Comparison of ENCODE assay signal across 21 mouse cellular contexts in genomic region chr8:62804467-62804866, GRCm38 (mm10).
DNase-seq lines count a peak whose midpoint lies in the region; ATAC-seq lines count a peak whose summit lies in the region.
"Had no signal": no experiment of that assay in that cellular context is flagged by ENCODE, and none has a peak within 500 bp of the region (broad histone marks: within the 10 kb centered on the region; RNA-seq: fewer than 3 reads in every experiment).

No protein-coding gene starts in this region.

- DNase-seq in forebrain, embryonic 14.5 days (ENCODE audit: low spot score) = peak; percentile 3
- no peak for DNase-seq in forebrain, embryonic 11.5 days (ENCODE audit: low spot score)
- DNase-seq in forebrain, embryonic 10.5 days (ENCODE audit: extremely low spot score, low spot score) = no peak
- DNase-seq: adrenal gland, adult 2 months; adrenal gland, adult 8-10 months; adrenal gland, postnatal 10 days; adrenal gland, postnatal 14 days; adrenal gland, postnatal 25 days; adrenal gland, postnatal 36 days; B cell, adult 2 months; cerebellum, adult 11 months; cerebellum, adult 11-12 months; cerebellum, adult 18-20 months had no signal

- no peaks in the 10 kb centered on the region for H3K4me1 ChIP-seq in forebrain, embryonic 14.5 days (ENCODE audit: control insufficient read depth, insufficient read depth, low read length)
- no peaks in the 10 kb centered on the region for H3K4me1 ChIP-seq in forebrain, embryonic 12.5 days
- H3K4me1 ChIP-seq in forebrain, embryonic 15.5 days = no peaks in the 10 kb centered on the region
- H3K4me1 ChIP-seq in forebrain, embryonic 11.5 days (replicated peaks; ENCODE audit: control insufficient read depth, insufficient read depth, low read length) = no peaks in the 10 kb centered on the region
- H3K4me1 ChIP-seq in forebrain, embryonic 16.5 days (replicated peaks; ENCODE audit: control insufficient read depth, insufficient read depth, low read length) = no peaks in the 10 kb centered on the region
- no peaks in the 10 kb centered on the region for H3K4me1 ChIP-seq in forebrain, embryonic 10.5 days

- no peak overlapping the region for H3K9ac ChIP-seq in forebrain, embryonic 14.5 days (ENCODE audit: low read length)
- no peak overlapping the region for H3K9ac ChIP-seq in forebrain, embryonic 12.5 days
- no peak overlapping the region for H3K9ac ChIP-seq in forebrain, embryonic 15.5 days (replicated peaks)
- no peak overlapping the region for H3K9ac ChIP-seq in forebrain, embryonic 11.5 days (ENCODE audit: low read length)
- no peak overlapping the region for H3K9ac ChIP-seq in forebrain, embryonic 16.5 days (replicated peaks; ENCODE audit: low read depth, low read length)

- H3K4me2 ChIP-seq in forebrain, embryonic 14.5 days (ENCODE audit: low read length) = no peak overlapping the region
- H3K4me2 ChIP-seq in forebrain, embryonic 12.5 days = no peak overlapping the region
- no peak overlapping the region for H3K4me2 ChIP-seq in forebrain, embryonic 15.5 days (replicated peaks)
- no peak overlapping the region for H3K4me2 ChIP-seq in forebrain, embryonic 11.5 days (ENCODE audit: low read depth, low read length, severe bottlenecking)
- no peak overlapping the region for H3K4me2 ChIP-seq in forebrain, embryonic 16.5 days (ENCODE audit: low read length)

- 92% methylated on average over 1 of the region's 1 CpGs for WGBS in forebrain, embryonic 14.5 days
- 92% methylated on average over 1 of the region's 1 CpGs for WGBS in forebrain, embryonic 12.5 days
- 79% methylated on average over 1 of the region's 1 CpGs for WGBS in forebrain, embryonic 15.5 days
- WGBS in forebrain, embryonic 11.5 days = 96% methylated on average over 1 of the region's 1 CpGs
- WGBS in forebrain, embryonic 16.5 days = 74% methylated on average over 1 of the region's 1 CpGs
- WGBS in forebrain, embryonic 10.5 days = 100% methylated on average over 1 of the region's 1 CpGs

- H3K27me3 ChIP-seq in forebrain, embryonic 14.5 days (replicated peaks; ENCODE audit: control insufficient read depth, insufficient read depth, low read length) = no peaks in the 10 kb centered on the region
- no peaks in the 10 kb centered on the region for H3K27me3 ChIP-seq in forebrain, embryonic 12.5 days
- H3K27me3 ChIP-seq in forebrain, embryonic 15.5 days = no peaks in the 10 kb centered on the region
- H3K27me3 ChIP-seq in forebrain, embryonic 11.5 days (ENCODE audit: control insufficient read depth, insufficient read depth, low read length) = no peaks in the 10 kb centered on the region
- no peaks in the 10 kb centered on the region for H3K27me3 ChIP-seq in forebrain, embryonic 16.5 days (replicated peaks; ENCODE audit: control insufficient read depth, insufficient read depth, low read length)
- no peaks in the 10 kb centered on the region for H3K27me3 ChIP-seq in forebrain, embryonic 10.5 days (ENCODE audit: poor library complexity, severe bottlenecking)
- H3K27me3 ChIP-seq: CH12.LX, Patski had no signal

- no peak overlapping the region for H3K4me3 ChIP-seq in forebrain, embryonic 14.5 days (ENCODE audit: low read depth, low read length)
- H3K4me3 ChIP-seq in forebrain, embryonic 12.5 days (replicated peaks) = no peak overlapping the region
- no peak overlapping the region for H3K4me3 ChIP-seq in forebrain, embryonic 15.5 days
- no peak overlapping the region for H3K4me3 ChIP-seq in forebrain, embryonic 11.5 days (ENCODE audit: low read depth, low read length)
- no peak overlapping the region for H3K4me3 ChIP-seq in forebrain, embryonic 16.5 days (replicated peaks; ENCODE audit: low read length)
- no peak overlapping the region for H3K4me3 ChIP-seq in forebrain, embryonic 10.5 days

- H3K36me3 ChIP-seq in forebrain, embryonic 14.5 days (ENCODE audit: control insufficient read depth, insufficient read depth, low read length) = no peaks in the 10 kb centered on the region
- H3K36me3 ChIP-seq in forebrain, embryonic 12.5 days (replicated peaks) = no peaks in the 10 kb centered on the region
- no peaks in the 10 kb centered on the region for H3K36me3 ChIP-seq in forebrain, embryonic 15.5 days
- H3K36me3 ChIP-seq in forebrain, embryonic 11.5 days (ENCODE audit: control insufficient read depth, insufficient read depth, low read length) = no peaks in the 10 kb centered on the region
- H3K36me3 ChIP-seq in forebrain, embryonic 16.5 days (ENCODE audit: control insufficient read depth, insufficient read depth) = no peaks in the 10 kb centered on the region
- no peaks in the 10 kb centered on the region for H3K36me3 ChIP-seq in forebrain, embryonic 10.5 days (replicated peaks)
- H3K36me3 ChIP-seq: G1E had no signal

- no peak for ATAC-seq in forebrain, embryonic 14.5 days
- no peak for ATAC-seq in forebrain, embryonic 12.5 days (ENCODE audit: low FRiP score)
- peak; percentile 51; the same call in 1 of the 2 replicates for ATAC-seq in forebrain, embryonic 15.5 days (replicated peaks)
- no peak for ATAC-seq in forebrain, embryonic 11.5 days (replicated peaks; ENCODE audit: low FRiP score)
- 0 out of 2 replicates have a peak, but pooled peaks have one; percentile 55 for ATAC-seq in forebrain, embryonic 16.5 days
- ATAC-seq: activated CD4-positive, CD25-positive, alpha-beta regulatory T cell, adult 4 months; CD4-positive, CD25-positive, alpha-beta regulatory T cell, adult 4 months; Patski had no signal

- H3K27ac ChIP-seq in forebrain, embryonic 14.5 days (ENCODE audit: low read depth, low read length) = no peak overlapping the region
- no peak overlapping the region for H3K27ac ChIP-seq in forebrain, embryonic 12.5 days
- H3K27ac ChIP-seq in forebrain, embryonic 15.5 days (replicated peaks) = no peak overlapping the region
- no peak overlapping the region for H3K27ac ChIP-seq in forebrain, embryonic 11.5 days (ENCODE audit: low read depth, low read length)
- H3K27ac ChIP-seq in forebrain, embryonic 16.5 days (ENCODE audit: low read length) = no peak overlapping the region
- no peak overlapping the region for H3K27ac ChIP-seq in forebrain, embryonic 10.5 days

- no peaks in the 10 kb centered on the region for H3K9me3 ChIP-seq in forebrain, embryonic 14.5 days (replicated peaks; ENCODE audit: control insufficient read depth, low read length)
- no peaks in the 10 kb centered on the region for H3K9me3 ChIP-seq in forebrain, embryonic 12.5 days
- H3K9me3 ChIP-seq in forebrain, embryonic 15.5 days = no peaks in the 10 kb centered on the region
- H3K9me3 ChIP-seq in forebrain, embryonic 11.5 days (ENCODE audit: control insufficient read depth, low read length) = no peaks in the 10 kb centered on the region
- no peaks in the 10 kb centered on the region for H3K9me3 ChIP-seq in forebrain, embryonic 16.5 days (ENCODE audit: control insufficient read depth, low read length)
- H3K9me3 ChIP-seq in forebrain, embryonic 10.5 days = peaks cover 3% of the 10 kb centered on the region; the same call in 1 of the 2 replicates
- H3K9me3 ChIP-seq: G1E had no signal

Comparison
In these comparisons a context has a peak if more than half of its experiments do, and no peak if none do; other contexts are left out.
1. ATAC-seq: peak in forebrain, embryonic 15.5 days (single experiment) and forebrain, embryonic 16.5 days (single experiment); none in forebrain, embryonic 14.5 days (single experiment), forebrain, embryonic 12.5 days (single experiment) and forebrain, embryonic 11.5 days (single experiment).